Mouse (Mus musculus) bone marrow, adult 2 months (tissue): ENCODE data around the gene Gm26920.

ENCODE experiments used
- CTCF ChIP-seq: fragments of 200-500 bp; IDR thresholded peaks from 2 replicates; pipeline ENCODE4 v1.5.1; 2011; ENCODE audit warnings: low read length, control low read depth; ENCODE audit not compliant: control insufficient read depth, insufficient read depth
- POLR2A ChIP-seq: fragments of 200-500 bp; IDR thresholded peaks from 2 replicates; pipeline ENCODE4 v1.6.1; 2011; ENCODE audit warnings: low read depth, mild to moderate bottlenecking, control low read depth, low read length, borderline replicate concordance; ENCODE audit not compliant: control insufficient read depth

GRCm38 (mm10) chr7:30095551-30096125 is 5.4 kb upstream of the Gm26920 start:
- TF ChIP-seq CTCF (no peak), POLR2A (no peak)
